Mouse (Mus musculus) ES-Bruce4 (cell line): ENCODE measurements at regions not wholly inside any gene's neighbourhood (a gene's known extent, or its start where the extent isn't known, plus 50 kb on each side); places are given as distances from the start of the nearest gene placed in this dataset.

Experiments used
- CTCF ChIP-seq: IDR thresholded peaks from one replicate; pipeline ENCODE4 v1.8.1; 2011; ENCODE audit warnings: low read depth, low read length
- EP300 ChIP-seq: IDR thresholded peaks from 2 replicates; pipeline ENCODE4 v1.6.1; 2011; ENCODE audit warnings: low read depth, low read length; ENCODE audit not compliant: insufficient read depth
- POLR2A ChIP-seq: IDR thresholded peaks from one replicate; pipeline ENCODE4 v1.8.1; 2011; ENCODE audit warnings: low read length; ENCODE audit not compliant: insufficient read depth

GRCm38 (mm10) chr14:56313969-56314368 is 50.9 kb upstream of the Atp12a start:
- TF ChIP-seq POLR2A, result no peak
- no peak for TF ChIP-seq CTCF
- no peak for TF ChIP-seq EP300
